Mouse (Mus musculus) kidney, adult 2 months (tissue): ENCODE results near the gene St3gal2.

Source experiments
- CTCF ChIP-seq: fragments of 200-500 bp; conservative IDR thresholded peaks from 2 replicates; pipeline ENCODE4 v1.5.1; 2011; ENCODE audit warnings: low read depth, mild to moderate bottlenecking, control low read depth, low read length, moderate library complexity, mixed read lengths; ENCODE audit not compliant: insufficient read depth, insufficient read length
- POLR2A ChIP-seq: fragments of 200-500 bp; IDR thresholded peaks from one replicate; pipeline ENCODE4 v1.6.1; 2011; ENCODE audit warnings: low read depth, low read length, control low read depth

DNA sequence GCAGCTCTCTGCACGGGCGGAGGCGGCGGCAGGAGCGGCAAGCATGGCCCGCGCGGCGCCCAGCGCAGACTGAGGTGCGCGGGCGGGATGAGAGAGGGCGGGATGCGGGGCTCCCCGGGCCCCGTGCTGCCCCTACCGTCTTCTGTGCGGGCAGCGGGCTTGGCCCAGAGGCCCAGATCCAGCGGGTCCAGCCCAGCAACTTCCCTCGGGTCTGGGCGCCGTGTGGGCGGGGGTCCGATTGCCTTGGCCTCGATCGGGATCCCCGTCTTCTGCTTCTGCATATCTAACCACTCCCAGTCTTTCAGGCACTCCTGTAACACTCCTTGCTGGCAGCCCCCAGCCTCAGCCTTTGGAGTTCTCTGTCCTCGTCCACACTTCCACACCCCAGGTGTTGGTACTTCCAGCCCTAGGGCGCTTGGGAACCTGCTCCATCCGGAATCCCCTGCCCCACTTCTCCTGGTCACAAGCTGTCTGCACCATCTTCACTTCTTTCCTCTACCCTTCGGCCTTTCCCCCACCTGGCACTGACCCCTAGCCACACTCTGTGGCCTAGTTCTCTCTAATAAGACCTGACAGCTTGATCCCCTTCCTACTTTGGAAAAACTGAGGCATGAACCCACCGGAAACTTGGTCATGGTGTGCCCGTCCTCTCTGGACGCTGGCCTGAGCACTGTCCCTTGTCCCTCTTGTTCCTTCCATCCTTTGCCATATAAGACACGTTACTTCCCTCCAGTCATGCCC lies 480 bp downstream of the St3gal2 start:
- TF ChIP-seq CTCF, result no peak
- TF ChIP-seq POLR2A, result no peak
